26 mouse cellular contexts compared by ENCODE assay signal in the genomic region with DNA sequence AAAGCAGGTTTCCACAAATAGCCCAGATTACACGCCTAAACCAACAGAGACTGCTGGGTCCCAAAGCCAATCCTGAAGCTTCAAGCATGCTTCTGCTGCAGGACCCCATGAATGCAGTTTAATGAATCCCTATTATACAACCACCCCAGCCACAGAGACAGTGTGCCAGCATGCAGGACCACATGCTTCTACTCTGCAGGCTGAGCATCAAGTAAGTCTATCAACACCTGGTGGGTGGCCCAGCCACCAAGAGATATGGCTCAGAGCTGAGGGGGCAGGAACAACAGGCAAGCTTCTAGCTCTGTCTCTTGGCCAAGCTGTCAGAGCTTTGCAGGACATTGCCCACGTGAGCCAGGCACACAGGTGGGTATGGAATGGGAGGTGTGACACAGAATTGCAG. TPM values are rescaled to one million over a fixed set of nuclear protein-coding genes. Genes with fewer than 3 reads are reported as not detected.
A peak's percentile ranks its signal among the peaks of the same experiment; 100 is the strongest.
DNase-seq lines count a peak whose midpoint lies in the region; ATAC-seq lines count a peak whose summit lies in the region.
"Had no signal": no experiment of that assay in that cellular context is flagged by ENCODE, and none has a peak within 500 bp of the region (broad histone marks: within the 10 kb centered on the region; RNA-seq: fewer than 3 reads in every experiment).

No protein-coding gene starts in this region.

- no peaks in the 10 kb centered on the region for H3K27me3 ChIP-seq in heart, embryonic 13.5 days (replicated peaks)
- H3K27me3 ChIP-seq: embryonic facial prominence, embryonic 13.5 days; forebrain, embryonic 15.5 days; kidney, embryonic 15.5 days; liver, embryonic 12.5 days had no signal

- intact Hi-C loops in left cerebral cortex, postnatal 25 days (cut with DNase I): loop anchor here (2.0 kb wide), 1 partner anchor 40 kb away; no protein-coding TSS in a partner anchor
- intact Hi-C loops in left cerebral cortex, postnatal 10 days (cut with DNase I): loop anchor here (5.0 kb wide), 1 partner anchor 40 kb away; no protein-coding TSS in a partner anchor

- 41% methylated on average over 2 of the region's 2 CpGs for WGBS in heart, embryonic 13.5 days

- no peak overlapping the region; the same call in 1 of the 2 replicates for H3K9ac ChIP-seq in heart, embryonic 13.5 days
- H3K9ac ChIP-seq: embryonic facial prominence, embryonic 13.5 days; forebrain, embryonic 15.5 days; kidney, embryonic 15.5 days; liver, embryonic 12.5 days; liver, postnatal 0 days had no signal

- peak overlapping the region; percentile 46 for H3K27ac ChIP-seq in heart, embryonic 13.5 days (replicated peaks)
- H3K27ac ChIP-seq: embryonic facial prominence, embryonic 13.5 days; forebrain, embryonic 10.5 days; forebrain, embryonic 15.5 days; gastrocnemius, adult 2 months; kidney, embryonic 15.5 days; liver, embryonic 12.5 days had no signal

- DNase-seq in heart, adult 9 months (ENCODE audit: low spot score in 2 of 2): no peak
- peak; percentile 34 to 87 for DNase-seq in left cerebral cortex, postnatal 25 days (ENCODE audit: low spot score in 2 of 2)
- no peak for DNase-seq in left cerebral cortex, postnatal 10 days (ENCODE audit: extremely low spot score in 1 of 2, low spot score in 2 of 2)
- DNase-seq in brain, adult 2 months (ENCODE audit: low read depth, low spot score): peak; percentile 71
- DNase-seq in right cerebral cortex, postnatal 36 days (ENCODE audit: low spot score in 2 of 2): peak; percentile 62 to 70
- DNase-seq: adrenal gland, postnatal 25 days; B cell, adult 2 months; cerebellum, adult 18-20 months; cerebellum, postnatal 10 days; gastrocnemius, adult 2 months; heart, postnatal 10 days; kidney, adult 18-20 months; kidney, postnatal 25 days; liver, postnatal 0 days; lung, postnatal 36 days had no signal

- no peak overlapping the region for H3K4me2 ChIP-seq in heart, embryonic 13.5 days
- H3K4me2 ChIP-seq: embryonic facial prominence, embryonic 13.5 days; forebrain, embryonic 15.5 days; kidney, embryonic 15.5 days; liver, embryonic 12.5 days; midbrain, embryonic 11.5 days had no signal

- H3K9me3 ChIP-seq in heart, embryonic 13.5 days: no peaks in the 10 kb centered on the region
- H3K9me3 ChIP-seq: embryonic facial prominence, embryonic 13.5 days; forebrain, embryonic 10.5 days; forebrain, embryonic 15.5 days; kidney, embryonic 15.5 days; liver, embryonic 12.5 days had no signal

- peaks cover 47% of the 10 kb centered on the region for H3K4me1 ChIP-seq in heart, embryonic 13.5 days
- H3K4me1 ChIP-seq: forebrain, embryonic 10.5 days; forebrain, embryonic 15.5 days; kidney, embryonic 15.5 days had no signal

- peaks cover 77% of the 10 kb centered on the region for H3K36me3 ChIP-seq in heart, embryonic 13.5 days

- H3K4me3 ChIP-seq in heart, embryonic 13.5 days: no peak overlapping the region
- H3K4me3 ChIP-seq: embryonic facial prominence, embryonic 13.5 days; forebrain, embryonic 10.5 days; forebrain, embryonic 15.5 days; gastrocnemius, adult 2 months; kidney, embryonic 15.5 days; liver, embryonic 12.5 days had no signal

- ATAC-seq in heart, embryonic 13.5 days (ENCODE audit: extremely low read depth, insufficient number of reproducible peaks, low FRiP score, low TSS enrichment): no peak
- ATAC-seq: forebrain, embryonic 15.5 days; liver, embryonic 12.5 days; midbrain, embryonic 16.5 days had no signal

RNA-seq across cellular contexts. Expression of gene Trmt44, which starts 12.3 kb away (rescaled TPM):
- polyA plus RNA-seq in heart, embryonic 13.5 days (2015; fragmentation: Nextera tagmentation; extraction: Ambion mirVana): 3.9 and 4.6 TPM in 2 replicates
- 1 to 10 TPM; 7.6 to 8.7 TPM for total RNA-seq in left cerebral cortex, postnatal 25 days (2021)
- 1 to 10 TPM; 7.4 to 9.3 TPM for total RNA-seq in left cerebral cortex, postnatal 10 days (2021)

RNA-seq across cellular contexts. Expression of gene Acox3, which starts 20.2 kb away (rescaled TPM):
- polyA plus RNA-seq in heart, embryonic 13.5 days (2015; fragmentation: Nextera tagmentation; extraction: Ambion mirVana): 8.2 and 8.6 TPM in 2 replicates
- total RNA-seq in left cerebral cortex, postnatal 25 days (2021): 10 to 100 TPM; 26.6 to 29.5 TPM
- 10 to 100 TPM; 25.1 to 26.4 TPM for total RNA-seq in left cerebral cortex, postnatal 10 days (2021)

RNA-seq across cellular contexts. Expression of gene Cpz, which starts 37.1 kb away (rescaled TPM):
- 6.5 and 10.3 TPM in 2 replicates for polyA plus RNA-seq in heart, embryonic 13.5 days (2015; fragmentation: Nextera tagmentation; extraction: Ambion mirVana)
- under 1 TPM; 0.16 to 0.39 TPM for total RNA-seq in left cerebral cortex, postnatal 25 days (2021)
- total RNA-seq in left cerebral cortex, postnatal 10 days (2021): 1 to 10 TPM; 2.1 to 2.9 TPM
- total RNA-seq: common myeloid progenitor, adult 5-6 weeks; megakaryocyte, adult 5-6 weeks; neutrophil, adult 5-6 weeks had no signal

Comparison
In these comparisons a context has a peak if more than half of its experiments do, and no peak if none do; other contexts are left out.
1. DNase-seq: peak in left cerebral cortex, postnatal 25 days (2 of 2), brain, adult 2 months (single experiment) and right cerebral cortex, postnatal 36 days (2 of 2); none in heart, adult 9 months (0 of 2) and left cerebral cortex, postnatal 10 days (0 of 2).